Mouse (Mus musculus): ENCODE measurements around the gene Cpm.
"Not testable (repeated sequence)": the region's sequence is repeated elsewhere in the genome, so short reads cannot be mapped to it uniquely, and the experiment has no call there.

Gene Cpm

GRCm38 (mm10) chr10:117593041-117593570 is 36.2 kb upstream of the Cpm start:
- no peak for DNase-seq (ENCODE audit: extremely low spot score, low read depth, low spot score)

DNA sequence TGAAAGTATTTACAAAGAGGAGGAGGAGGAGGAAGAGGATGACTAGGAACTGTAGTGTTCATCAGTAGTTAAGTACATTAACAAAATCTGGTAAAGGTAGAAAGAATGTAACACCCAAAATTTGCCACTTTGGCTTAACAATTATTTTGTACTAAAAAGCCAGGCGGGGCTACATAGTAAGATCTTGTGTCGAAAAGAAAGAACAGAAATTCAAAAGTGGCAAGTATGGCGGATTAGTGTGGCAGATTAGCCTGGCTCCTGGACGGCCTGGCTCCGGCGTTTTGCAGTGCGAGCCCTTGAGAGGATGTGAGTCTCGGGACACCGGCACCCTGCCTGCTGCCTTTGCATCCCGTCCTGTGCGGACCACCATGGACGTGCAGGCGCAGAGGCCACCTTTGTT is 35.4 kb upstream of the Cpm start:
- DNase-seq (ENCODE audit: extremely low spot score, low read depth, low spot score) = no peak

- no peak for DNase-seq (ENCODE audit: extremely low spot score, low read depth, low spot score)
Observed at GRCm38 (mm10) chr10:117594291-117594850, 34.9 kb upstream of the Cpm start.

GRCm38 (mm10) chr10:117594913-117595312 is 34.4 kb upstream of the Cpm start:
- DNase-seq (ENCODE audit: extremely low spot score, low read depth, low spot score) = no peak

GRCm38 (mm10) chr10:117595442-117596164 is 33.7 kb upstream of the Cpm start:
- no peak for DNase-seq (ENCODE audit: extremely low spot score, low read depth, low spot score)

- no peak for DNase-seq (ENCODE audit: extremely low spot score, low read depth, low spot score)
Observed at GRCm38 (mm10) chr10:117596165-117596735, 33.0 kb upstream of the Cpm start.

GRCm38 (mm10) chr10:117596771-117597324 is 32.5 kb upstream of the Cpm start:
- no peak for DNase-seq (ENCODE audit: extremely low spot score, low read depth, low spot score)

- not testable (repeated sequence) for DNase-seq (ENCODE audit: extremely low spot score, low read depth, low spot score)
Observed at GRCm38 (mm10) chr10:117597371-117598265, 31.7 kb upstream of the Cpm start.

GRCm38 (mm10) chr10:117598266-117598950 is 30.9 kb upstream of the Cpm start:
- no peak for DNase-seq (ENCODE audit: extremely low spot score, low read depth, low spot score)

GRCm38 (mm10) chr10:117598951-117599572 is 30.2 kb upstream of the Cpm start:
- DNase-seq (ENCODE audit: extremely low spot score, low read depth, low spot score) = not testable (repeated sequence)

DNA sequence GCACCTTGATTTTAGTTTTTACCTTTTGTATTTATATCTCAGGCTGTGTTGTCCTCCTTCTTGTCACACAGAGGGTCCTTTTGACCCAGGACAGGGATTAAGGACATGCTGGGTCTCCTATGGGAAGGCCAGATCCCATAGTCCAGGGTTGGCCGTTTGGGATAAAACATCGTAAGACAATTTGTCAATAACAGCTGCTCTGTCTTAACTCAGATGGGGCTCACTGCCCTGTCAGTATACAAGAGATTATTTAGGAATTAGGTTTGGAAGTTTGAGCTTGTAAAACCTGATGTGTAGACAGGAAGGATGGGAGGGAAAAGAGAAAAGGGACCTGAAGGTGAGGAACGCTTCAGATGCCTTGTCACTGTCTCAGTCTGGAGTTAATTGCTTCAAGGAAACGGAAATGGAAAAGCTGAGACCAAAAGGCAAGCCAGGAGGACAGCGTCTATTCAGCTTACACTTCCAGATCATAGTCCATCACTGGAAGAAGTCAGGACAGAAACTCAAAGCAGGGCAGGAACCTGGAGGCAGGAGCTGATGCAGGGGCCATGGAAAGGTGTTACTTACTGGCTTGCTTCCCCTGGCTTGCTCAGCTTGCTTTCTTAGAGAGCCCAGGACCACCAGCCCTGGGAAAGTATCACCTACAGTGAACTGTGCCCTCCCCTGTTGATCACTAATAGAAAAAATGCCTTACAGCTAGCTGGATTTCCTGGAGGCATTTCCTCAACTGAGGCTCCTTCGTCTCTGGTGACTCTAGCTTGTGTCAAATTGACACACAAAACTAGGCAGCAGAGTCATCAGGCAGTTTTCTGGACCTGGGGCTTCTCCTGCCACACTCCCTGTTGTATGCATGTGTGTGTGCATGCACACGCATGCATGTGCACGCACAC is 27.9 kb upstream of the Cpm start:
- no peak for DNase-seq (ENCODE audit: extremely low spot score, low read depth, low spot score)

- no peak for DNase-seq (ENCODE audit: extremely low spot score, low read depth, low spot score)
Observed at GRCm38 (mm10) chr10:117602325-117603129, 26.8 kb upstream of the Cpm start.

DNA sequence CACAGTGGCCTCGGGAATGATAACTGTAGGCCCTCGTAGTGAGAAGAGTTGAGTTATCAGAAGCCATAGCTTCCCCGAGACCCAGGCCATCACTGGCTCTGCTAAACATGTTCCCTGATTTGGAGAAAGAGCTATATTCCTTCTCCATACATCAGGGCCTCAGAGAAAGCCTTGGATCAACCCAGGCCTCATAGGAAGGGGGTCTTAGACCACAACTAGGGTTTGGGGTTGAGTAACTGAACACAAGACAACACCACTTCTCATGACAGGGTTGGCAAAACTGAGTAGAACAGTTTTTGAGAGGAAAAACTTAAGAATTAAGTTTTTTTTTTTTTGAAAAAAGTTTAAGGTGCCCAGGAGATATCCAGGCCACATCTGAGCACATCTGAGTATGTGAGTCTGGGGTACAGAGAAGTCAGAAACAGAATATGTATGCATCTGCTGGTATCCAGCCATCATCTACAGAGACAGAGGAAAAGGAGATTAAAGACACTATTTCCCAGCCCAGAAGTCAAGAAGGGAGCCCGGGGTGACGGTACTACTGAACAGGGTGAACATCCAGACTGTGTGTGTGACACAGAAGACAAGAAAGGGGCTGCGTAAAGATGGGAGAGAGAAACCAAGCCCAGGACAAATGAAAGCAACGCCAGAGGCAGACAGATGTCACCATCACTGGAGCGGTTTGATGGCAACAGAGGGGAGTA is 26.0 kb upstream of the Cpm start:
- DNase-seq (ENCODE audit: extremely low spot score, low read depth, low spot score) = no peak

DNA sequence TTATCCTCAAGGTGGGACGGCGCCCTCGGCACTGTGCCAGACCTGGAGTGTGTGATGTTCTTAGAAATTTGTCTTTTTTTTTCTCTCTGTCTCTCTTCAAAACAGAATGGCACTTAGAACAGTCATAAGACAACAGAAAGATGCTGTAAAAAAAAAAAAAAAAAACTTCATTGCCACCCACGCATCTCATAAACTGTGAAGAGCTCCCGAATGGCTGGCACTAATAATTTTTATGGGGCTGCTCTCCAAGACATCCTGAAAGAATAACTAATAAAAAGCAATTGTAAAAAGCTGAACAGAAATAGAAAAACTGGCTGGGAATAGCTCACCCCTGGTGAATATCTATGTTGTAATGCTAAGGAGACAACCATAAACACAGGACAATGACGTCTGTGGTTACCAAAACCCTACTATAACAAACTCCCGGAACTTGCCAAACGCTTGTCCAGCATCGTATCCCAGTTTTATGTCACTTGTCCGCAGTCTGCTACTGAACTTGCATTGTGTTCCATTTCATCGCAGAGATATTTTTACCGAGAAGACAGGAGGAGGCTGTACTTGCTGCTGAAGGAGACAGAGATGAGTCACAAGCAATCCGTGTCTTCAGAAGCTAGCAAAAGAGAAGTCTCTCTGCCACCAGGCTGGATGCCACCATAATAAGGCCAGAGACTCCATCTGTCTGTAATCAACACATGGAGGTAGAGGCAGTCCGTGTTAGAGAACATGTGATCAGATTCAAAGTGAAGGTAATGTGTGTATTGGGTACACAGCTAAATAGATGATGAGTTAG is 25.3 kb upstream of the Cpm start:
- no peak for DNase-seq (ENCODE audit: extremely low spot score, low read depth, low spot score)

DNA sequence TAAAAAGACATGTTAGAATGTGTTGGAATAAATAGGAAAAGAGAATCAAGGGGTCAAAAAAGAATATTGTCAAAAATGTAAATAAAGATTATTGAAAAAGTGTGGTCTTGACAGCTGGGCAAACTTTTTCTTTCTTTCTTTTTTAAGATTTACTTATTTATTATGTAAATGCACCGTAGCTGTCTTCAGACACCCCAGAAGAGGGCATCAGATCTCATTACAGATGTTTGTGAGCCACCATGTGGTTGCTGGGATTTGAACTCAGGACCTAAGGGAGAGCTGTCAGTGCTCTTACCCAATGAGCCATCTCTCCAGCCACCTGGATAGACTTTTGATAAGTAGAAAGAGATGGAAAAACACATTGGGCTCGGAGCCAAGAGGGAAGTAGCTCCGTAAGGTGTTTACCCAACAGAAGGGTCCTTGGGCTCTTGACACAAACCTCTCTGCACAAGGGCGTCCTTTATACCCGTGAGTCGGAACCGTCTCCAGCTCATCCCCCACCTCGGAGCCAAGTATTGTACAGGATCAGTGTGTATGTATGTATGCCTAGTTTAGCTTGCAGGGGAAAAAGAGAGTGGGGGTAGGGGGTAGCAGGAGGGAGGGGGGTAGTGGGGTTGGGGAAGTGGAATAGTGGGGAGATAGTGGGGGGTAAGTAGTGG is 24.5 kb upstream of the Cpm start:
- no peak for DNase-seq (ENCODE audit: extremely low spot score, low read depth, low spot score)

Measured in hindlimb bud, embryonic 11.5 days (tissue).